Mouse (Mus musculus) lung, postnatal 36 days (tissue): ENCODE data around the gene Cbx8.
A peak's percentile ranks its signal among the peaks of the same experiment; 100 is the strongest.

ENCODE experiments used
- DNase-seq: peaks from one replicate; pipeline ENCODE4 v3.0.0; 2022; ENCODE audit warnings: mixed read lengths

The Cbx8 gene

DNA sequence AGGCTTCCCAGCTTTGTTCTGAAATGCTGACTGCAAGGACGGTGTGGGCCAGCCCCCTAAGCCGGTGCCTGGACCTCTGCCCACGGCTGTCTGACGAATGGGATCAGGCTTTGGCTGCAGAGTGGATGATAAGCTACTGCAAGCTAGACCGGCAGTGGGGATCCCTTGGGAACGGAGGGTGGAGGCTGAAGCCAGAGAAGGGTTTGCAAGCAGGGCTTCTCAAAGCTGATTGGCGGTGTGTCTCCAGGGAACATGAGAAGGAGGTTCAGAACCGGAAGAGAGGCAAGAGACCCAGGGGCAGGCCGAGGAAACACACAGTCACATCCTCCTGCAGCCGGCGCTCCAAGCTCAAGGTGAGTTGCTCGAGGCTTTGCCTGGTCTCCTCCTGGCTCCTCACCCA, 14.6 kb downstream of the Cbx8 start:
- DNase-seq = peak; percentile 47

DNA sequence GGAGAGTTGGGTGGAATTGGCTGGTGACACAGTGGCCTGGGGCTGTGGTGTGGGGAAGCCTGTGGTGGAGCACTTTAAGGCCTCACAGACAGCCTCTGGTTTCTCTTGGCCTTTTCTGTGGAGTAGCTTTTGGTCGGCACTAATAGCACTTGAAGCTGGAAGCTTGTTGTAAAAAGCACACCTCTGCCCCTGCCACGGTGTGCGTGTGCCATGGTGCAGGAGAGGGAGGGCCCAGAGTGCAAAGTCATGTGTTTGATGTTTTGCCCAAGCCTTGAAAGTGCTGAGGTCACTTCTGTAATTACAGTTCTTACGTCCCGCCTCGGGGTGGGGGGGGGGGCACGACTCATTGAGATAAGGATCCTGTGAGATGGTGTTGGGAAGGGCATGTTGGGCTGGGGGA, 16.5 kb downstream of the Cbx8 start:
- no peak for DNase-seq

DNA sequence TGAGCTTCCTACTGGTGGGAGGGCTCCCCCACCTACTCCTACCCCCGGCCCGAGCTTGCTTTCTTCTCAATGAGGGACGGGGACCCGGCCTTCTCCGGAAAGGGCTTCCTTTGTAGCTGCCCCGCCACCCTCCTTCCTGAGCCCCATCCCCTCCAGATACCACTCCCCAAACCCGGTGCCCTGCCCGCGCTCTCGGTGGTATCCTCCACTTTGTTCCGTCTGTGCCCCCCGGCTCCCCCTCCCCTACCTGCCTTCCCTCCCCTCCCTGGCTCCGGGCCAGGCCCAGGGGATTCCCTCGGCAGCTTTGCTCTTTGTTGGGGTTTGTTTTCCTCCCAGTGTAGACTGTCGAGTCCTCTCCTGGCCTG, 17.2 kb downstream of the Cbx8 start:
- no peak for DNase-seq

DNA sequence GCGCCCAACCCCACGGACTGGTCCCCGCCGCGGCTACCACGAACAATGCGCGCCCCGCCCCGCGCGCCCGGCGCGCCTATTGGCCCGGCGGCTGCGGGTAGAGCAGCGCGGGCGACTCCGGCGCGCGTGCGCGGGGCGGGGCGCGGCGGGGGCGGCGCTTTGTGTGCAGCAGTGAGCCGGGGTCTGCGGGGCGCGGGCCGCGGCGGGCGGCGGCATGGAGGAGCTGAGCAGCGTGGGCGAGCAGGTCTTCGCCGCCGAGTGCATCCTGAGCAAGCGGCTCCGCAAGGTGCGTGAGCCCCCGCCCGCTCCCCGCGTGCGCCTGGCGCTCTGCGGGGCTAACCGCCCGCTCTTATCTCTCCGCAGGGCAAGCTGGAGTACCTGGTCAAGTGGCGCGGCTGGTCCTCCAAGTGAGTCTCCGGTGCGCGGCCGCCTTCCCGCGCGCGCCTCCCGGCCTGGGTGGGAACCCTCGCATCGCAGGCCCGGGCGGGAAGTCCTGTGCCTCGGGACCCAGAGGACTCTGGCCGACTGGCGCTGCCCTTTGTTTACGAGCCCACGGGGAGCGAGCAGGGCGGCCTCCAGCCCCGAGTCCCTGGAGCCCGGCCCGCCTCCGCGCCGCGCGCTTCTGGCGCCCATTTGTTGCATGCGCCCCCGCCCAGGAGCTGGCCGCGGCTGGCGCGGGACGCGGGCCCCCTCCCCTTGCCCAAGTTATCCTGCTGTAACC, 17.7 kb downstream of the Cbx8 start, which contains the start of gene Cbx2:
Gene Cbx2 (plus strand): TSS at position 68 of the 721 bp plus-strand sequence.
- DNase-seq = peak; percentile 89

DNA sequence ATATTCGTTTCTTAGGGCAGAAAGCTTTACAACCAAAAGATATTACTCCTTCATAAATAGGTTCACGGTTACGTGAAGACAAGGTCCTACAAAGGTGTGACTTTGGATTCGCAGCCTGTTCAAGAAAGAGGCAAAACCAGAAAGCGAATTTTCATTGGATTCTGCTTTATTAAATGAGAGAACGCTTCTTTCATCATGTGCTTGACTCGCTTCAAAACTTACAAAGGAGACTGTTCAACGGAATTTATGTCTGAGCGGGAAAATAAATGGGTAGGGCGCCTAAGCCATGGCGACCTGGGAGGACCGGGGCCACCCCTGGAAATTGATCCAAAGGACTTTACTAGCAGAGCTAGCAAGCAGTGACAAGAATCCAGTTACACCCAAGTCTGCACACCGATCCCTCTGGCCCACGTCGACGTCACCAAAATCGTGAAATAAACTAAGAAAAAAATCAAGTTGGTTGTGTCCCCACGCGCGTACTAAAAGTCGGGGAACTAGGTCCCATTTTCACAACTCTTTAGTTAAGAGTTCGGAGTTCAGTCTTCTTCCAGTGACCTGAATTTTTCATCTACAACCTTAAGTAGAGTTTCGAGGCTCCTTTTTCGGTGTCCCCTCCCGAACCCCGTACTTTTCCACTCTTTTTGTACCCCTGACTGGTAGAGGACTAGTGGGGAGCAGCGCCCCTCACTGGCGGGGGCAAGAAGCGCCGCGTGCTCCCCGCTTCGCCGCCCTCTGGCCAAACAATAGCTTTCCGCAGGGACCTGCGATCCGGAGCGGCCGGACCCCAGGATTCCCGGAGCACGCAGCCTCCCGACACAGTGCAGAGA, 18.5 kb downstream of the Cbx8 start:
- DNase-seq = no peak

DNA sequence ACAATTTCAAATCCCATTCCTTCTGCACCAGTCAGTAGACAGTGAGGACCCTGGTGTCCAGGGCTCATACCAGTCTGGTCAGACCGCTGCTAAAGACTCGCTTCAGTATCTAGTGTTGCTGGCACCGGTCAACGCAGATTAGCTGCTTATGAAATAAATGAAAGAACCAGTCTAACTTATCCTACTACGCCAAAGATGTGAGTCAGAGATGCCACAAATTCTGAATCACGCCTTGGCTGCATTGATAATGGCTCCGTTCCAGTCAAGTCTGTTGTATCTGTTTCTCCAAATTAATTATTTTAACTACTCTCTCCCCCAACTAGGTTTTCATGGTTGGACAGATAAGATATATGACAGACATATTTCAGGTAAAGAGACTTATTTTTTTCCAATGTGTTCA, 19.6 kb downstream of the Cbx8 start:
- DNase-seq = no peak

DNA sequence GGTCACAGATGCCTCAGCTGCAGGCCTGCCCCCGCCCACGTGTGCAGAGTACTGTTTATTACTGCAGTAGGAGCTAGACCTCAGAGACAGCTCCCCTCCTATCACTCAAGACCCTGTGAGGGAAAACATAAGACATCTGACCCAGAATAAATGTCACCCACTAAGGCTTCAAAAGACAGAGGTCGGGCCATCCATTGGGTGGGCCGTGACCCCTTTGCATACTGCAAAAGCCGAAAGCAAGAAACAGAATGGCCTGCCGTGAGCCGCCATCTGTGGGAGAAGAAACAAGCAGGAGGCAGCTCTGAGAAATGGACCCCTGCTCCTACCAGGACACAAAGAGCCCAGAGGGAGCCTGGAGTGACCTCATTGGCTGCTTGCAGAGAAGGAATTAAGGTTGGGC, 23.3 kb downstream of the Cbx8 start:
- DNase-seq = no peak

DNA sequence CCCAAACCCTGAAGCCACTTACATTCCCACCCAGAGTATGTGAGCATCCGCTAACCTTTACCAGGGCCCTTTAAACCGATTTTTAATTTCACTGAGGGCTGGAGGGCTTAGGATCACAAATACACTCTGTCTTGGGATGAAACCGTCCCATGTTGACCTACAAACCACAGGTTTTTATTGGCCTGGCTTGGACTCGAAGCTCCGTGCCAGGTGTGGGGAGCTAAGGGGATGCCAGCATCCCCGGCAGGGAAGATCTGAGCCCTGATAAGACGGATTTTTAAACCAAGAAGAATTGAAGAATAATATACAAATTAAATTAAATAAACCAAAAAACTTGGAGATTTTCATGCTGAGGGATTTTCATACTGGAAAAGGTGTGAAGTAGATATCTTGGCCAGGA, 26.3 kb downstream of the Cbx8 start:
- DNase-seq = no peak

DNA sequence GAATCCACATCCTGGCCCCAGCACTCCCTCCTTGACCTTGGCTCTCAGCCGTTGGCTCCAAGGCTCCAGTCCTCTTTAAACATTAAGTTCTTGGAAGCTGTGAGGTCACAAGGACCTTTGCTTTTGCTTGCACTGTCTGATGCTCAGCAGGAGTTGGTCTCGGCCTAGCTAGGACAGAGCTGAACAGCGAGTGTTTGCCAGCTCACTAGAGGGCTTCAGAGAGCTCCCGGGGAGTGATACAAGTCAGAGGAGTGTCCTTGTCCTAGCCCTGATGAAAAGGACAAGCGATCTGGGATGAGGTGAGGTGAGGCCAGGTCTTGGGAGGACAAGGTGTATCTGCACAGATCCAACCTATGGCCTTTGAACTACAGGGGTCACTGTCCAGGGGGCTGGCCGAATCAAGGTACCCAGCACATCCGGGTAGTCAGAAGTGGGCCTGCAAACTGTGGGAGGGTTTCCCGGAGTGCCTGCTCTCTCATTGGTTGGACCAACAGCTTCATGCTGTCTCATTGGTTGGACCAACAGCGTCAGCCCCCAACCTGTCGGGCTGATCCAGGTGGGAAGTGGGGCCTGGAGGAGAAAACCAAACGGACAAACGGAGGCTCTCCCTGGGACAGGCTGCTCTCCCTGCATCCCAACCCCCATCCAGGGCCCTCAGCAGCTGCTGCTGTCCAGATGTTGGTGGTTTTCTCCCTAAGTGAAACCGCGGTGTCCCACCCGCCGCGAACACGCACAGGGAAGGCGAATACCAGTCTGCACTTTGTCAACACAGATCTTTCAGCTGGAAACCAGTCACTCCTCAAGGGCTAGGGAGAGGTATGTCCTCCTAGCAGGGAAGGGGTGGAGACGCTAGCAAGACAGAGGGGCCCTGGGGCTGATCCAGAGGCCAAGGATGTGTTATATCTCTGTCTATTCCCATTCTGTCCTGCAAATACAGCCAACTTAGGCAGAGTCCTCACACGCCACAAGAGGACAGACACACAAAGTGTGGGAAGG, 33.0 kb downstream of the Cbx8 start:
- peak; percentile 64 for DNase-seq

DNA sequence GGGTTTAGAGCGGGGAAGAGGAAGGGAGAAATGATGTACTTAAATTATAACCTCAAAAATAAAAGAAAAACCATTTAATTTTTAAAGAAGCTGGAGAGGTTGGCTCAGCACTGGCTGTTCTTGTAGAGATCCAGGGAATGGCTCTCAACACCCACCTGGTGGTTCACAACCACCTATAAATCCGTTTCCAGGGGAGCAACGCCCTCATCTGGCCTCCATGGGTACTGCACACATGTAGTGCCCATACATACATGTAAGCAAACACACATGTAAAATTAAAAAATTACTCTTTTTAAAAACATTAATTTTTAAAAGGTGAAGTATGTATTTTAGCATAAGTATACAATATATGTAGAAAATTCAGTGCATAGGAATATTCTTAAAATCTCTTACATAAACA, 34.3 kb downstream of the Cbx8 start:
- DNase-seq = no peak

DNA sequence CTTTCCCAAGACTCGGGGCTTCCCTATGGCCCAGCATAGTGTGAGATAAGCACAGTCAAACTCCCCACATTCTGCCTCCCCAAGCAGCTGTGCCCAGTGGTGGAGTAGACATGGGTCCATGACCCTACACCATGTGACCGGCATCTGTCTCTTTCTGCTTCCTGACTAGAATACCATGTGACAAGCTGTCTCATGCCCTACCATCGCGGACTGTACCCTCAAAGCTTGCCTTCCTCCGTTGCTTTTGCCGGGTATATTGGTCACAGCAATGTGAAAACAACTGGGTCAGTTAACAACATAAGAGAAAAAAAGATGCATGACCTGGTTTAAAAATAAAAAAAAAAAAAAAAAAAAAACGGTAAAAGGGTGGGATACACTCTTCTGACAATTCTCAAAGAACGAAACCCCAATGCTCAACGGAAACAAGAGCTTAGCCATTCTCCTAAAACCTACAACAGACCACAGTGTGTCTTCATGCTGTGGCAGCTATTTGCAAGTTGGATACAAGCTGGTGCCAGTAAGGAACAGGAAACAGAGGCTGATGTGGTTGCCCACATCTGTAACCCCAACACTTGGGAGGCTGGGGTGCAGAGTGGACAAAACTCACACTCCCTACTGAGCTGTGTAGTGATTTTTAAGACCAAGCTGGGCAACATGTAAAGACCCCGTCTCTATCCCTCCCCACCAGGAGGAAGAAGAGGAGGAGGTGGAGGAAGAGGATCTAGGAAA, 35.1 kb downstream of the Cbx8 start:
- no peak for DNase-seq

DNA sequence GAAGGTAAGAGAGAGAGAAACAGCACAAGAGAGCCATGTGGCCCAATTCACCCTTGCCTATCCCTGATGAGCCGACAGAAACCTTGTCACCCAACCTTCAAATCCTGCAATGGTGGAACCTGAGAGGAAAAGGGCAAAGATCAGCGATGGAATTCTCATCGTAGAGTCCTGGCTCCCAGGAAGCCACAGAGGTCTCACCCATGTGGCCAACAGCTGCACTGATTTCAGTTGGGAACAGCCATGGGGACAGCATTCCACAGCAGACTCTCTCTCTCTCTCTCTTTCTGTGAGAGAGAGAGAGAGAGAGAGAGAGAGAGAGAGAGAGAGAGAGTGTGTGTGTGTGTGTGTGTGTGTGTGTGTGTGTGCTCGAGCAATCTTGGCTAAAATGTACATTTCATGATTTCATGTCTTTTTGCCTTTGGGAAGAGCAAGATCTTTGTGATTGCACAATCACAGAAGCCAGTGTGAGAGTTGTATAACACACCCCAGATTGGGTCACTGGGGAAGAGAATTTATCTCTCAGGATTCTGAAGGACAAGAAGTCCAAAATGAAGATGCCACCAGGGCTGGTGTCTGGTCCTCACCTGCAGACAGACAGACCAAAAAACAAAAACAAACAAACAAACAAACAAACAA, 39.2 kb downstream of the Cbx8 start:
- no peak for DNase-seq

DNA sequence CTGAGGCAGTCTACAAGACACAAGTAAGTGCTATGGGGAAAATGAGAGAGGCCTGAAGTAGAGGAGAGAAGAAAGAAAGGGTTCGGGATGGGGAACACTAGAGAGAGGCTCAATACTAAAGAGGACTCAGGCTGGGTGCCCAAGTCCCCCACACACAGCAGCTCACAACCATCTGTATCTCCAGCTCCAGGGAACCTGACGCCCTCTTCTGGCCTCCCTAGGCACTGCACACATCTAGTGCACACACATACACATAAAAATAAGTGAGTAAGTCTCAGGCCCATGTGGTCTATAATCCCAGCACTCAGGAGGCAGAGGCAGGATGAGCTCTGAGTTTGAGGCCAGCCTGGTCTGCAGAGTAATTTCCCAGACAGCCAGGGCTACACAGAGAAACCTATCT, 39.9 kb downstream of the Cbx8 start:
- no peak for DNase-seq

DNA sequence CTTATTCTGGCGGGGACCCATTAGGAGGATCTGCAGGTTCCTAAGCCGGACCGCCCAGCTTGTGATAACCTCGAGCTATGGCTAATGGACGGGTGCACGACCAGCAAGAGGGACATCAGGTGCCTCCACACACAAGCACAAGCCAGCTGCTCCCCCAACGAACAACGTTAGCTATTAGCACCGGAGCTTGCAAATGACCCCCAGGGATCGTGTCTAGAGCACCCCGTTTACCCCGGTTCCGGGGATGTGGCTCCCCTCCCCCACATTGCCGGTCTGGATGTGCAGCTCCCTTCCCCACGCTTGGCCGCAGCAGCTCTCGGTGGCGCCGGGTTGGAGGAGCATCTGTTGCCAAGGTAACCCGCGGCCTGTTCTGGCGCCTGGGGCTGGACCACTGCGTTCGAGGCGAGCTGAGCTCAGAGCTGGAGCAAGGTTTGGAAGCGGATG, 41.4 kb downstream of the Cbx8 start:
- no peak for DNase-seq

DNA sequence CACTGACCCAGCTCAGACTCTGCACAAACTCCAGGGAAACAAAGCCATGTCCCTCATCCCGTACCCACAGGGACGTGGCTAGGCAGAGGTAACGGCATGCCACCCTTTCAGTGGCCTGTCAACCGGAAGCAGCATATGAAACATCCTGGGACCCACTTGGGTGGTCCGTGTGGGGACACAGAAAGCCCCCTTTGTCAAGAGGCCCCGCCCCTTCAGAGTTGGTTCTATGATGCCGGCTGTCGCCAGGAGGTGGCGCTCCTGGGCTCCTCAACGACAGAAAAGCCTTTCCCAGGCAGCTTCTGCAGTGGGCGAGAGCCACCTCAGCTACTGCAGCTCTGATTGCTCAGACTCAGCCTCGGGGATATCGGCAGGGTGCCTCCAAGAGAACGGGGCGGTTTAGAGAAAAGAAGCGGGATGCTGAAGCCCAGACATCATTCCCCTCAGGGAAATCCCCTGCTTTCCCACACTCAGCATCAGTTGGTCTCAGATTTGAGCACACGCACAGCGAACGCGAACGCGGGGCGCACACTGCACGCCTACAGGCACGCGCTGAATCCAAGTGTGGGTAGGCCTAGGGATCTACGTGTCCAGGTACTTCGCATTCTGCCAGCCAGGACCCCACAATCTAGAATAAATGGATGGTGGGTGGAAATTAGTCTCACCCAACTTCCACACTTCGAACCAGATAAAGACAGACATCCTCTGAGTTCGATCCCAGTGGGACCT, 42.1 kb downstream of the Cbx8 start:
- DNase-seq = peak; percentile 84

DNA sequence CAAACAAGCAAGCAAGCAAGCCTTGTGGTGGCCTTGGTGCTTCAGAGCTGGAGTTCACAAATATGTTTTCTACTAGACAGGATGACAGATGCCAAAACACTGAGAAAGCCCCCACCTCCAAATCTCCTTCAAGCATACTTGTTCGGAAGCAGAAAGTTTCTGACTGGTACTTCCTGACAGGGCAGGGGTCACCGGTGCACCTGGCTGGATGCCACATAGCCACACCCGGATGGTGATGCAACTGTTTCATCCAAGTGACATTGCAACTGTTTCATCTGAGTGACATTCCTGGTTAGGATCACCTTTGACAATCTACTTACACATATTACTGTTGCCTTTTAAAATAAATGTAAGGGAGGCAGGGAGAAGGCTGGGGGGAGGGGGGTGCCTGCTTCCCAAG, 43.6 kb downstream of the Cbx8 start:
- no peak for DNase-seq

DNA sequence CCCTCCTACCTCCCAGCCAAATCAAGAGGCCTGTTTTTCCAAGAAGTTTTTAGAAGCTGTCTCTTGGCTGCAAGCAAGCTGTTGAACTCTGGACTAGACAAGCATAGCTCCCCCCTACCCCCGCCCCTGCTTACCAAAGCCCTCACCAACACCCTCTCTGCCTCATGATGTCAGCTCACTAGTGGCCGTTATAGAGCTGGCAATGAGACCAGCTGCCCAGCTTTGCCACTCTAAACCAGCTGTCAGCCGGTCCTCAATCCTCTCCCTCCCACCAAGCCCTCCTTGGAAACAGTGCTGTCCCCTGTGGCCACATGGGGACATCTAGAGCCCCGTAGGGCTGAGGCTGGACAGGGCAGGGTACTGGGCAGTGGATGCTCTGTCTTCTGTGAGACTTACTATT, 45.3 kb downstream of the Cbx8 start:
- no peak for DNase-seq

DNA sequence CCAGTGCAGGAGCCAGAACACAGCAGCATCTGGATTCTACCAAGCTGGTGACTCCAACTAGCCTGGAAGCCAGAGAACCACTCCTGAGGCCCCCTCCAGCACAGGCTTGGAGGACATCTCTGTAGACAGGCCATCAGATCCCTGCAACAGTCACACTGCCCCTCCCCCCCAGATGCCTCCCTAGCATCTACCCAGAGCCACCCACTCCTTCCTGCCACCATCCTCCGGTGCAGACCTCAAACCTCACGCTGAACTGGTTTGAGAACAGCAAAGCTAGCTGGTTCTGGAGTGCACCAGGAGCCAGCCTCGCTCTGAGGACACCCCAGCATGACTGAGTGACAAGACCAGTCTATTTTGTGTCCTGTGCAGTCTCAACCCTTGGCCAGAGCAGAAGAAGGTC, 48.0 kb downstream of the Cbx8 start:
- DNase-seq = peak; percentile 9

DNA sequence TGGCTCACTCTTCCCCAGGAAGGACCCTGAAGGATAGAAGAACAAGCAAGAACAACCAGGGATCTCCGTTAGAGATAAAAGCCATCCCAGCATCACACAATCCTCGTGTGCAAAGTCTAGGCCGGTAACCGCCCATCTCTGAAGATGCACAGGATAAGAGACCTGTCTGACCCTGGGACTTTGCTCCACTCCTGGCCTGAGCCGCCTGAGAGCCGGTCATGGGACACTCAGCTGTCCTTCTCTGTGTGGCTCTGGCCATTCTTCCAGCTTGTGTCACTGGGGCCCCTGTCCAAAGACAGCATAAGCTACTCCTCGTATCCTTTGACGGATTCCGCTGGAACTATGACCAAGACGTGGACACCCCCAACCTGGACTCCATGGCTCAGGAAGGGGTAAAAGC, 52.8 kb downstream of the Cbx8 start, which contains the start of gene Enpp7:
Gene Enpp7 (plus strand): TSS at position 190 of the 400 bp plus-strand sequence.
- DNase-seq = no peak
